Mouse (Mus musculus) embryonic facial prominence, embryonic 14.5 days (tissue): Measurements from ENCODE around the gene Thsd7b. TPM values are rescaled to one million over a fixed set of nuclear protein-coding genes. Genes with fewer than 3 reads are reported as not detected.
"Not testable (repeated sequence)": the region's sequence is repeated elsewhere in the genome, so short reads cannot be mapped to it uniquely, and the experiment has no call there.

ENCODE experiments used
- ATAC-seq: fragments of 200-750 bp; cut with Nextera tagmentation; 2 replicates; pipeline ENCODE4 v1.8.0; 2017; ENCODE audit warnings: low read depth, moderate number of reproducible peaks, moderate TSS enrichment
- DNase-seq: peaks from one replicate; pipeline ENCODE4 v3.0.0-alpha.2; 2015; ENCODE audit warnings: low spot score
- H3K27ac ChIP-seq: fragments of 300-500 bp; sonication (generic); replicated peaks from 2 replicates; pipeline ENCODE4 v1.5.1; 2014; ENCODE audit warnings: low read depth, mild to moderate bottlenecking, low read length, moderate library complexity
- H3K27me3 ChIP-seq: fragments of 300-500 bp; sonication (generic); replicated peaks from 2 replicates; pipeline ENCODE4 v1.6.1; 2014; ENCODE audit warnings: low read length; ENCODE audit not compliant: control insufficient read depth, insufficient read depth
- H3K36me3 ChIP-seq: fragments of 300-500 bp; sonication (generic); 2 replicates; pipeline ENCODE4 v1.6.1; 2014; ENCODE audit warnings: low read length, mixed read lengths; ENCODE audit not compliant: control insufficient read depth, insufficient read depth
- H3K4me1 ChIP-seq: fragments of 300-500 bp; sonication (generic); 2 replicates; pipeline ENCODE4 v1.6.1; 2014; ENCODE audit warnings: antibody characterized with exemption, low read length; ENCODE audit not compliant: control insufficient read depth, insufficient read depth
- H3K4me2 ChIP-seq: fragments of 300-500 bp; sonication (generic); 2 replicates; pipeline ENCODE4 v1.6.1; 2014; ENCODE audit warnings: low read depth, mild to moderate bottlenecking, low read length, moderate library complexity, mixed read lengths
- H3K4me3 ChIP-seq: fragments of 300-500 bp; sonication (generic); 2 replicates; pipeline ENCODE4 v1.5.1; 2014; ENCODE audit warnings: low read depth, mild to moderate bottlenecking, low read length
- H3K9ac ChIP-seq: fragments of 300-500 bp; sonication (generic); 2 replicates; pipeline ENCODE4 v1.6.1; 2014; ENCODE audit warnings: low read depth, mild to moderate bottlenecking, low read length, moderate library complexity, mixed read lengths
- H3K9me3 ChIP-seq: fragments of 300-500 bp; sonication (generic); 2 replicates; pipeline ENCODE4 v1.6.1; 2016; ENCODE audit warnings: low read length; ENCODE audit not compliant: control insufficient read depth
- WGBS: fragments of 180-500 bp; shearing (Covaris S2); extraction: QIAGEN DNeasy Blood & Tissue Kit; methylation state at CpG from one replicate; pipeline ENCODE4 v1.1.7; 2014; 5-methylcytosine and 5-hydroxymethylcytosine counted together
- polyA plus RNA-seq: library from polyadenylated mRNA; unstranded; fragments of >200 nt; fragmentation: Nextera tagmentation; extraction: Ambion mirVana; gene quantifications from 2 replicates; pipeline ENCODE4 v1.2.1, GENCODE M21; 2014

Gene Thsd7b
- polyA plus RNA-seq, 1 experiment from 2014 or later = 6.7 TPM

DNA sequence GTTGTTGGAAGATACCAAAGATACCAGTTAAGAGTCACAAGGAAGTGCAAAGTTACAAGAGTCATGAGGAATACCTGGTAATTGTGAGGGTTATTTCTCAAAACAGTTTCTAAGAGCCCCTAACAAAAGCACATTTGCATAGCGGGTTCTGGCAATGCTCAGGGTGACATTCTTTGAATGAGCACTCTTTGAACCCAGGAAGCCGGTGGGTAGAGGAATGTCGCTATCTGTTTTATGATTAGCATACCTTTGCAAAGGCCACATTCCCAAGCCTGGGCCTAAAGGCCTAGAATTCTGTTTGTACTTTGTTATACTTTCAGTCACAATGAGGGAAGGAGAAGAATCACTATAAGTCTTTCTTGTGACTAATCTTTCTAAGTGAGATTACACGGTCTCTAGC is 973.8 kb downstream of the Thsd7b start:
- H3K9ac ChIP-seq, H3K36me3 ChIP-seq, H3K4me1 ChIP-seq, H3K27me3 ChIP-seq, DNase-seq, H3K27ac ChIP-seq, ATAC-seq, H3K9me3 ChIP-seq, H3K4me2 ChIP-seq, H3K4me3 ChIP-seq: not testable (repeated sequence)
- 90% methylated on average over 4 of the region's 4 CpGs for WGBS

DNA sequence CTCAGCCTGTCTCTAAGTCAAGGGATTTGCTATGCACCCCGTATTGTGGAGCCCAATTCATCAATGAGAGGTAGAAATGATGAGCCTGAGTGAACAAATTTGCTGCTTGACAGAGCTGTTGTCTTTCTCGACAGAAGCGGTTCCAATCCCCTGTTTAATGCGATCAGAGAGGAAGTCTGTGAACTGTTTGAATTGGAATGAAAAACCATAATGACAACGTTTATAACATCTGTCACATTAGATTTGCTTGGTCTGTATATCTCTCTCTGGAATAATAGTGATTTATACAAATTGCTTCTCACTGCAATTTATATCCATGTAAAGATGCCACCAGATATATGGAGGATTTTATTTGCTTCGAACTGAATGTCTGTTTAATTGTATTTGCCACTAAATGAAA is 988.9 kb downstream of the Thsd7b start:
- no peak for ATAC-seq
- H3K4me1 ChIP-seq = no peaks in the 10 kb centered on the region
- H3K9ac ChIP-seq = no peak overlapping the region
- H3K27ac ChIP-seq = no peak overlapping the region
- H3K27me3 ChIP-seq = no peaks in the 10 kb centered on the region
- H3K4me3 ChIP-seq = no peak overlapping the region
- H3K4me2 ChIP-seq = no peak overlapping the region
- DNase-seq = no peak
- H3K36me3 ChIP-seq = no peaks in the 10 kb centered on the region
- H3K9me3 ChIP-seq = no peaks in the 10 kb centered on the region
- 58% methylated on average over 6 of the region's 6 CpGs for WGBS
